Mouse (Mus musculus): ENCODE data around the gene Cep104.

DNA sequence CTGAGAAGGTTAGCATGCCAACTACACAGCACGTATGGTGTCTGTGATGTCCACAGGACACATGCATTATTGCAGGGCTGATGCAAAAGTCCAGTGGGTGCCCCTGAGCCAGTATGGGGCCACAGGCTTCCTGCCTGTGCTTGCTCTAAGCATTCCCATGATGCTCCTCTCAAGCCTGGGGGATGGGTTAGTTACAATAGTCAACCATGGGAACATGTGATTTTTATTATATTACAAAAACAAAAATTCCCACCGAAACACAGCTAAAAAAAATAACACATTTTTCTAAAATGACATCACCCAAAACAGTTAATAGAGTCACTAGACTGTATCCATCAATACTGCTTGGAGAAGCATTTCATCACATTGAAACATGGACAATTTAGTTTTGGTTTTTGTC lies 81.1 kb downstream of the Cep104 start:
- TF ChIP-seq POLR2A (IDR thresholded peaks at IDR 0.05; ENCODE audit: control insufficient read depth, low read depth, low read length) (no peak), CTCF (IDR thresholded peaks at IDR 0.05; ENCODE audit: control insufficient read depth, insufficient read depth, insufficient replicate concordance, low read depth, low read length) (no peak)

Data from testis, adult 2 months (tissue).